Mouse (Mus musculus) hindbrain, embryonic 15.5 days (tissue): ENCODE results near the gene Oxtr. TPM values are rescaled to one million over a fixed set of nuclear protein-coding genes. Genes with fewer than 3 reads are reported as not detected.

ENCODE experiments used
- polyA plus RNA-seq: library from polyadenylated mRNA; unstranded; fragments of >200 nt; fragmentation: Nextera tagmentation; extraction: Ambion mirVana; gene quantifications from 2 replicates; pipeline ENCODE4 v1.2.1, GENCODE M21; 2015

The Oxtr gene
- polyA plus RNA-seq, 1 experiment from 2014 or later, result 1.7 TPM

Other genes starting within 250 kb of the Oxtr start
- 10.8 and 15.7 TPM in 2 replicates for gene Lmcd1, start 216.2 kb downstream of the Oxtr start, polyA plus RNA-seq
- gene Ssu2, start 101.9 kb downstream of the Oxtr start, polyA plus RNA-seq, result 0.10 TPM in 1 of 2 replicates, not detected in the other
- gene Cav3, start 30.4 kb downstream of the Oxtr start, polyA plus RNA-seq, result 0.17 and 0.18 TPM in 2 replicates
- gene Rad18, start 206.7 kb upstream of the Oxtr start, polyA plus RNA-seq, result 14.3 and 14.7 TPM in 2 replicates